Mouse (Mus musculus) MEL (cell line): ENCODE data around the gene Car12. TPM values are rescaled to one million over a fixed set of nuclear protein-coding genes. Genes with fewer than 3 reads are reported as not detected.

ENCODE experiments used
- DNase-seq: peaks from one replicate; pipeline ENCODE4 v3.0.0; 2011; ENCODE audit warnings: low read depth, low spot score
- H3K27ac ChIP-seq: 2 replicates; pipeline ENCODE4 v1.5.1; 2012; ENCODE audit warnings: low read depth, mild to moderate bottlenecking, control low read depth, low read length, moderate library complexity; ENCODE audit not compliant: control insufficient read depth
- H3K27me3 ChIP-seq, 2 experiments: fragments of 150-350 bp in 1 of 2; sonication (generic) in 1 of 2; 2 replicates each; pipeline ENCODE4 v1.6.1; 2012; ENCODE audit warnings: low read length in 2 of 2, mild to moderate bottlenecking in 2 of 2, improper control_type of control experiment in 1 of 2, moderate library complexity in 1 of 2; ENCODE audit not compliant: insufficient read depth in 2 of 2, control insufficient read depth in 1 of 2
- H3K36me3 ChIP-seq, 2 experiments: 2 replicates each; pipeline ENCODE4 v1.6.1; 2012 to 2014; ENCODE audit warnings: low read length in 2 of 2, improper control_type of control experiment in 1 of 2, inconsistent platforms in 1 of 2, mild to moderate bottlenecking in 1 of 2; ENCODE audit not compliant: insufficient read depth in 2 of 2, control insufficient read depth in 1 of 2
- H3K4me1 ChIP-seq, 2 experiments: fragments of 150-350 bp in 1 of 2; sonication (generic) in 1 of 2; 2 replicates each; pipeline ENCODE4 v1.6.1; 2012; ENCODE audit warnings: low read length in 2 of 2, improper control_type of control experiment in 1 of 2, mild to moderate bottlenecking in 1 of 2; ENCODE audit not compliant: insufficient read depth in 2 of 2, control insufficient read depth in 1 of 2
- H3K4me3 ChIP-seq, 2 experiments: fragments of 150-350 bp in 1 of 2; sonication (generic) in 1 of 2; 2 replicates each; pipeline ENCODE4 v1.5.1; 2012; ENCODE audit warnings: low read depth in 2 of 2, low read length in 2 of 2, mild to moderate bottlenecking in 2 of 2, moderate library complexity in 2 of 2, control low read depth in 1 of 2, improper control_type of control experiment in 1 of 2; ENCODE audit not compliant: control insufficient read depth in 1 of 2, insufficient read depth in 1 of 2
- H3K79me2 ChIP-seq: 2 replicates; pipeline ENCODE4 v1.6.1; 2012; ENCODE audit warnings: mild to moderate bottlenecking, low read length, moderate library complexity; ENCODE audit not compliant: control insufficient read depth, poor library complexity, insufficient read depth
- H3K9ac ChIP-seq: 2 replicates; pipeline ENCODE4 v1.6.1; 2012; ENCODE audit warnings: low read depth, mild to moderate bottlenecking, control low read depth, low read length, moderate library complexity; ENCODE audit not compliant: control insufficient read depth, poor library complexity, severe bottlenecking
- H3K9me3 ChIP-seq: fragments of 150-350 bp; sonication (generic); replicated peaks from 2 replicates; pipeline ENCODE4 v1.6.1; 2012; ENCODE audit warnings: mild to moderate bottlenecking, low read length, improper control_type of control experiment, moderate library complexity; ENCODE audit not compliant: insufficient read depth
- BHLHE40 ChIP-seq: IDR thresholded peaks from 2 replicates; pipeline ENCODE4 v1.6.1; 2012; ENCODE audit warnings: low read depth, mild to moderate bottlenecking, inconsistent platforms, low read length, improper control_type of control experiment, borderline replicate concordance
- CHD1 ChIP-seq: IDR thresholded peaks from 2 replicates; pipeline ENCODE4 v1.6.1; 2012; ENCODE audit warnings: low read depth, mild to moderate bottlenecking, inconsistent platforms, low read length, improper control_type of control experiment
- CHD2 ChIP-seq: IDR thresholded peaks from 2 replicates; pipeline ENCODE4 v1.6.1; 2011; ENCODE audit warnings: low read length, improper control_type of control experiment
- CTCF ChIP-seq, 3 experiments: IDR thresholded peaks in 2 of 3; conservative IDR thresholded peaks in 1 of 3; 2 replicates each; pipeline ENCODE4 v1.5.1; 2011 to 2012; ENCODE audit warnings: low read length in 3 of 3, low read depth in 2 of 3, mild to moderate bottlenecking in 2 of 3, improper control_type of control experiment in 1 of 3, inconsistent platforms in 1 of 3, mixed read lengths in 1 of 3, moderate library complexity in 1 of 3; ENCODE audit not compliant: control insufficient read depth in 1 of 3, insufficient read depth in 1 of 3, poor library complexity in 1 of 3, severe bottlenecking in 1 of 3
- GATA1 ChIP-seq: IDR thresholded peaks from 2 replicates; pipeline ENCODE4 v1.6.1; 2011; ENCODE audit warnings: low read depth, low read length, improper control_type of control experiment
- MAFK ChIP-seq: IDR thresholded peaks from 2 replicates; pipeline ENCODE4 v1.6.1; 2011; ENCODE audit warnings: low read depth, mild to moderate bottlenecking, low read length, improper control_type of control experiment, borderline replicate concordance
- MAX ChIP-seq: IDR thresholded peaks from 2 replicates; pipeline ENCODE4 v1.6.1; 2011; ENCODE audit warnings: low read length, improper control_type of control experiment
- MAZ ChIP-seq: IDR thresholded peaks from 2 replicates; pipeline ENCODE4 v1.6.1; 2012; ENCODE audit warnings: low read depth, mild to moderate bottlenecking, inconsistent platforms, low read length, improper control_type of control experiment
- MYC ChIP-seq: IDR thresholded peaks from 2 replicates; pipeline ENCODE4 v1.6.1; 2011; ENCODE audit warnings: low read depth, mild to moderate bottlenecking, low read length, improper control_type of control experiment, moderate library complexity
- NELFE ChIP-seq: IDR thresholded peaks from 2 replicates; pipeline ENCODE4 v1.6.1; 2011; ENCODE audit warnings: low read depth, low read length, improper control_type of control experiment
- NRF1 ChIP-seq: IDR thresholded peaks from 2 replicates; pipeline ENCODE4 v1.6.1; 2014; ENCODE audit warnings: low read depth, mild to moderate bottlenecking, inconsistent platforms, low read length, improper control_type of control experiment, moderate library complexity; ENCODE audit not compliant: poor library complexity, insufficient read depth, severe bottlenecking
- POLR2A ChIP-seq, 2 experiments: IDR thresholded peaks; 2 replicates each; pipeline ENCODE4 v1.6.1; 2011 to 2012; ENCODE audit warnings: low read length in 2 of 2, mild to moderate bottlenecking in 2 of 2, control low read depth in 1 of 2, improper control_type of control experiment in 1 of 2, low read depth in 1 of 2, moderate library complexity in 1 of 2; ENCODE audit not compliant: control insufficient read depth in 1 of 2, insufficient read depth in 1 of 2, poor library complexity in 1 of 2
- POLR2AphosphoS5 ChIP-seq: IDR thresholded peaks from 2 replicates; pipeline ENCODE4 v1.6.1; 2012; ENCODE audit warnings: low read depth, borderline replicate concordance, mild to moderate bottlenecking, inconsistent platforms, low read length, moderate library complexity, mixed read lengths
- RCOR1 ChIP-seq: IDR thresholded peaks from 2 replicates; pipeline ENCODE4 v1.6.1; 2012; ENCODE audit warnings: low read depth, mild to moderate bottlenecking, inconsistent platforms, low read length, improper control_type of control experiment
- SMC3 ChIP-seq: IDR thresholded peaks from 2 replicates; pipeline ENCODE4 v1.6.1; 2011; ENCODE audit warnings: low read depth, low read length, improper control_type of control experiment
- TAL1 ChIP-seq: IDR thresholded peaks from 2 replicates; pipeline ENCODE4 v1.6.1; 2012; ENCODE audit warnings: mild to moderate bottlenecking, inconsistent platforms, low read length, moderate library complexity, mixed read lengths
- TBP ChIP-seq: IDR thresholded peaks from 2 replicates; pipeline ENCODE4 v1.8.0; 2011; ENCODE audit warnings: low read depth, low read length, improper control_type of control experiment
- TCF12 ChIP-seq: IDR thresholded peaks from 2 replicates; pipeline ENCODE4 v1.6.1; 2014; ENCODE audit warnings: low read depth, mild to moderate bottlenecking, inconsistent platforms, low read length, improper control_type of control experiment, moderate library complexity
- UBTF ChIP-seq: IDR thresholded peaks from 2 replicates; pipeline ENCODE4 v1.6.1; 2012; ENCODE audit warnings: low read depth, mild to moderate bottlenecking, inconsistent platforms, low read length, improper control_type of control experiment, moderate library complexity, borderline replicate concordance; ENCODE audit not compliant: insufficient read depth
- USF2 ChIP-seq, 2 experiments: IDR thresholded peaks; 2 replicates each; pipeline ENCODE4 v1.6.1; 2011 to 2012; ENCODE audit warnings: improper control_type of control experiment in 2 of 2, low read length in 2 of 2, borderline replicate concordance in 1 of 2, inconsistent platforms in 1 of 2, low read depth in 1 of 2, mild to moderate bottlenecking in 1 of 2; ENCODE audit not compliant: insufficient read depth in 1 of 2
- ZC3H11A ChIP-seq: IDR thresholded peaks from 2 replicates; pipeline ENCODE4 v1.6.1; 2012; ENCODE audit warnings: low read depth, mild to moderate bottlenecking, inconsistent platforms, low read length, improper control_type of control experiment
- ZKSCAN1 ChIP-seq: IDR thresholded peaks from 2 replicates; pipeline ENCODE4 v1.6.1; 2012; ENCODE audit warnings: low read depth, mild to moderate bottlenecking, inconsistent platforms, low read length, improper control_type of control experiment, moderate library complexity
- ZMIZ1 ChIP-seq: IDR thresholded peaks from 2 replicates; pipeline ENCODE4 v1.6.1; 2012; ENCODE audit warnings: low read depth, mild to moderate bottlenecking, inconsistent platforms, low read length, improper control_type of control experiment, moderate library complexity
- polyA plus RNA-seq, 2 experiments: library from polyadenylated mRNA; stranded (reverse) in 1 of 2; unstranded in 1 of 2; fragments of >175 nt in 1 of 2; fragments of >200 nt in 1 of 2; gene quantifications; 2 replicates each; pipeline versions ENCODE4 v1.2.1 to v1.2.4; 2012; ENCODE audit warnings: low replicate concordance in 2 of 2, low read depth in 1 of 2; ENCODE audit not compliant: insufficient read length in 2 of 2, insufficient read depth in 1 of 2, missing spikeins in 1 of 2
- total RNA-seq: library from RNA; depleted of rRNA; stranded (reverse); fragments of 300-350 nt; gene quantifications from 2 replicates; pipeline ENCODE4 v1.2.3, GENCODE M21; 2012

Car12 gene
- total and polyA plus RNA-seq, 3 experiments: 0.77 to 1.8 TPM; not detected in 1

- no peak overlapping the region for H3K27ac ChIP-seq
- H3K36me3 ChIP-seq: no peaks in the 10 kb centered on the region
- peaks cover 0 to 12% of the 10 kb centered on the region in 2 experiments; a peak in 2 of 4 replicates for H3K4me1 ChIP-seq
- H3K79me2 ChIP-seq: no peaks in the 10 kb centered on the region
- H3K9ac ChIP-seq: no peak overlapping the region
- TF ChIP-seq MYC (no peak), TCF12 (no peak)
- H3K27me3 ChIP-seq: peaks cover 3 to 4% of the 10 kb centered on the region in 2 experiments; a peak in 3 of 4 replicates
- no peaks in the 10 kb centered on the region for H3K9me3 ChIP-seq
- no peak overlapping the region for H3K4me3 ChIP-seq
- DNase-seq: no peak
Measured at GRCm38 (mm10) chr9:66716533-66716932, 3.0 kb downstream of the Car12 start.

GRCm38 (mm10) chr9:66720686-66721450 is 7.4 kb downstream of the Car12 start:
- no peaks in the 10 kb centered on the region for H3K79me2 ChIP-seq
- H3K4me3 ChIP-seq: no peak overlapping the region
- H3K27ac ChIP-seq: no peak overlapping the region
- peaks cover 0 to 2% of the 10 kb centered on the region in 2 experiments; a peak in 2 of 4 replicates for H3K27me3 ChIP-seq
- no peaks in the 10 kb centered on the region for H3K4me1 ChIP-seq
- H3K9ac ChIP-seq: no peak overlapping the region
- H3K9me3 ChIP-seq: no peaks in the 10 kb centered on the region
- H3K36me3 ChIP-seq: no peaks in the 10 kb centered on the region
- DNase-seq: no peak
- TF ChIP-seq RCOR1 (no peak), TCF12 (no peak), TBP (no peak), GATA1 (no peak), BHLHE40 (no peak), NELFE (no peak), UBTF (no peak), ZC3H11A (no peak)

- Histone ChIP-seq H3K79me2 (no peaks in the 10 kb centered on the region), H3K27ac (no peak overlapping the region), H3K4me1 (no peaks in the 10 kb centered on the region), H3K9ac (no peak overlapping the region), H3K36me3 (no peaks in the 10 kb centered on the region), H3K9me3 (no peaks in the 10 kb centered on the region), H3K4me3 (no peak overlapping the region), H3K27me3 (peaks cover 0 to 2% of the 10 kb centered on the region in 2 experiments; a peak in 2 of 4 replicates)
- DNase-seq: no peak
- TF ChIP-seq ZC3H11A (no peak), BHLHE40 (no peak), USF2 (IDR thresholded peaks at IDR 0.05; ENCODE audit: borderline replicate concordance in 1 of 2, insufficient read depth in 1 of 2, low read depth in 1 of 2, low read length in 2 of 2) (no peak), SMC3 (no peak), POLR2A (IDR thresholded peaks at IDR 0.05; ENCODE audit: control insufficient read depth in 1 of 2, insufficient read depth in 1 of 2, low read depth in 1 of 2, low read length in 2 of 2, poor library complexity in 1 of 2) (no peak), MAX (no peak), CTCF (IDR thresholded peaks at IDR 0.05 in 2 of 3, conservative IDR thresholded peaks at IDR 0.05 in 1 of 3; ENCODE audit: control insufficient read depth in 1 of 3, insufficient read depth in 1 of 3, low read depth in 2 of 3, low read length in 3 of 3, poor library complexity in 1 of 3, severe bottlenecking in 1 of 3) (no peak), MAFK (no peak), ZKSCAN1 (no peak), TAL1 (no peak), POLR2AphosphoS5 (no peak), MAZ (no peak), ZMIZ1 (no peak), GATA1 (no peak), NRF1 (no peak), CHD2 (no peak), CHD1 (no peak), MYC (no peak)
Measured at GRCm38 (mm10) chr9:66722187-66722868, 8.8 kb downstream of the Car12 start.
